Mouse (Mus musculus) brain, adult 2 months (tissue): ENCODE results near the gene Rpl26.
A peak's percentile ranks its signal among the peaks of the same experiment; 100 is the strongest.

ENCODE experiments used
- DNase-seq: peaks from one replicate; pipeline ENCODE4 v3.0.0; 2011; ENCODE audit warnings: low read depth, low spot score

The Rpl26 gene

DNA sequence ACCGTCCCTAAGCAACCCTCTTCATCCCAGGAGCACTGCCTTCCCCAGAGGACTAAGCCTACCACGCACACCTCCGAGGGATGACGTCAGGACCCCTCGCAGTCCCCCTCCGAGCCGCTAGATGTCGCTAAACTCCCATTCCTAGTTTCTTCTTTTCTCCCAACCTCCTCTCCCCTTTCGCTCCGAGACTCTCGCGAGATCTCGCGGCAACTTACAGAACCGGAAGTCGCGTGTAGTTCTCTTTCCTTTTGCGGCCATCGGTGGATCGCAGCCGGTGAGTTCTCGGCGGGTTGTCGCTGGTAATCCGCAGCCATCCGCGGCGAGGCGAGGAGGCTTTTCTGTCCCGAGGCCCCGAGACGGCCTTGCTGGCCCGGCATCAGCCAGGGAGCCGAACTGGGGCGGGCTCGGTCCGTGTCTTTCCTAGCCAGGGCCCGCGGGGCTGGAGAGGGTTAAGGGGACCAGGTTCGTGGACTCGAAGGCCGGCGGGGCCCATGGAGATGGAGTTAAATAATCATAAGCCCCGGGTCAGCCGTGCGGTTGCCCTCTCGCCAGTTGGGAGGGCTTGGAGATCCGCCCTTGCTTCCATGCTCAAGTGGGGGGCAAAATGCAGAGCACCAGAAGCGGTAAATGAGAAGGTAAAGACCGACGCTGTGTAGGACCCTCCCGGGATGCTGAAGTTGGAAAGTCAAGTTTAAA is at the start of gene Rpl26:
TSS of gene Rpl26 (plus strand) at position 233 of the 696 bp plus-strand sequence.
- peak; percentile 99 for DNase-seq

DNA sequence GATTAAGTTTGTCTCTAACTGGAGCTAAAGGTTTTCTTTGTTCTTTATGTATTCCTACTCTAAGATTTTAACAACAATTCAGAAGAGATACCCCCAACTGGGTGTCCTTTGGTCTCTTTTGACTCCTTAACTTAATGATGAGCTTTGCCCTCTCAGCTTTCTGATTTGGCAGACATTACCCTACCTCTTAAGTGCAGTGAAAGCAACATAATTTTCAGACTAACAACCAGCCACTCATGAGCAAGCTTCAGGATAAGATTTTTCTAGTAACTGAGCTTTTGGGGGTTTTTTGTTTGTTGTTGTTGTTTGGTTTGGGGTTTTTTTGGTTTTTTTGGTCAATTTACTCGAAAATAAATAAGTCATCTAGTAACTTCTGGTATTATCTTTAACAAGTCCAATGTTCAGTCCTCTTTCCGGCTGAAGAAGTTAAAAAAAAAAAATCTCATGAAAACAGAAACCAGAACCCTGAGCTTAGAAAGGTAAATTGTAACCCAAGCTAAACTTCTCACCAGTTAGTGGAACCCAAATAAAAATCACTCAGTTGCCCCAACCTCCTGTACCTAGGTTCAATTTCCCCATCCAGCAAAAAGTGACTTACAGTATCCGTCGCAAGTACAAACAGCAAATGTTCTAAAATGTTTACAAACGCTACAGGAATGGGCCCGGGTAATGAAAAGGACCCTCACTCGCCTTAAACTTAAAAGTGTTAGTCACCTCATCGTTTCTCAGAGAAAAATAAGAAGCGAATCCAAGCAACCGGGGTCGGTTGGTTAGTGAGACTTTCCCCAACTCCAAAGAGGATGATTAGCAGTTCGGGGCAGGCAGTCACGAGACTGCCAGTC is 49.5 kb upstream of the Rpl26 start:
- DNase-seq: no peak

DNA sequence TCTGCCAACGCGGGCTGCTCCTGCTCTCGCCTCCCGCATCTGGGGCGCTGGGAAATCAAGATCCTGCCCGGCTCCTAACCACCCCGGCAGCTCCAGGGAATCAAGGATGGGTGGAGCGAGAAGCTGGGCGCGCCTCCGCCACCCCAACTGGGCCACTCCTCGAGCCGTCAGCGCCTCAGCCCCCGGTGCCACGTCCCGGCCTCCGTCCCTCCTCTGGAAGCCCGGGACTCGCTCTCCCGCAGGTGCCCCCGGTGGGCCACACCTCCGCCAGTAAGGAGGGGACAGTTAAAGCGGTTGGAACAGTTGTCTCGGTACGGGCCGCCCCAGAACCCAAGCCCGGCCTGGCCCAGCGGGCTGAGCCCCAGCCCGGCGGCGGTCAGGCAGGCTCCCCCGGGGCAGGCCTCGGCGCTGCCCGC is 48.9 kb upstream of the Rpl26 start:
- DNase-seq: peak; percentile 75

DNA sequence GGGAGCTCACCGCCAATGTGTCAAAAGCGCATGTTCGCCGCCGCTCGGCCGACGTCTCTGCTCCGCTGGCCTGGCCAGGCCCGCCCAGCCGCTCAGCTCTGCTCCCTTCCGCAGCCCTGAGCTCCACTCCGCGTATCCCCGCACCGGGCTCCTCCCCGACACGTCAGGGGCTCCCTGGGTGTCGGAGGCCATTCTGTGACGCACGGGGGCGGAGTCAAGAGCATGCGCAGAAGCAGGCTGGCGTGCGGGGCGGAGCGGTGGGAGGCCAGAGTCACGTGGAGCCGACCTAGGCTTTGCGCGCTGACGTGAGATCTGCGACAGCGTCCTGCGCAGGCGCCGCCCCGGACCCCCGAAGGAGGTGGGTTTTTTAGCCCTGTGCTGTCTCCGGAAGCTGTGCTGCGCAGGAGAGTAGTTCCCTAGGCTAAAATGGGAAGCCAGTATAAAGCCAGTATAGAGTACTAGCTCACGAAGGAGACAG is 48.4 kb upstream of the Rpl26 start:
- peak; percentile 99 for DNase-seq

DNA sequence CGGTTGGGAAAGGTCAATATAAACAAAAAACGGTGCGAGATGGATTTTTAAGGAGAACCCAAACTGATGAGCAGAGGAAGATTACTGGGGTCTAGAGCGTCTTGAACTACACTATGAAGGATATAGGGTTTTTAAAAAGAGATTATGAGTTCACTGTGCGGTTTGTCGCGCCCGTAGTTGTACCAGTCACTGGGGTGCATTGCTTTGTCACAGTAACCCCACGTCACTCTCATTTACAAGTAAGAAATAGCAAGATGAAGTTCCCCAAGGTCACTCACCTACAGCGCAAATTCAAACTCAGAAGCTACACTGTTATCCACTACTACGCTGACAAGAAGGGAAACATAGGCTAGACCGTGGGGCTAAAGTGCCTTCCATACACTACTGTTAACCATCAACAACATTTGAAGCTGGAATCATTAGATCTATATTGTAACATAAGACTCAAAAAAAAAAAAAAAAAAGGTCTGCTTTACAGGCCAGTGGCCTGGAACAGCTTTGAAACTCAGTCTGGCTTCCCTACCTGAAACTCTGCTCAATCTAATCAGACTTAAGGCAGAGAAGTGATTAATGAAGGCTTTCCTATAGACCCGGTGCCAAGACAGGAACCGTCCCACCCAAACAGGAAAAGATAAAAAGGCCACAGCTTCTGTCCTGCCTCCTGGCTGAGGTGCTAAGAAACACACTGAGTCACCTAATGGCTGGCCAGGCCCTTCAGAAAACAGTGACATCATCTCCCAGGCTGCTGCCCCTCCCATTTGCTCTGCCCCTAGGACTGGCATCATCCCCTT is 47.6 kb upstream of the Rpl26 start:
- peak; percentile 18 for DNase-seq

DNA sequence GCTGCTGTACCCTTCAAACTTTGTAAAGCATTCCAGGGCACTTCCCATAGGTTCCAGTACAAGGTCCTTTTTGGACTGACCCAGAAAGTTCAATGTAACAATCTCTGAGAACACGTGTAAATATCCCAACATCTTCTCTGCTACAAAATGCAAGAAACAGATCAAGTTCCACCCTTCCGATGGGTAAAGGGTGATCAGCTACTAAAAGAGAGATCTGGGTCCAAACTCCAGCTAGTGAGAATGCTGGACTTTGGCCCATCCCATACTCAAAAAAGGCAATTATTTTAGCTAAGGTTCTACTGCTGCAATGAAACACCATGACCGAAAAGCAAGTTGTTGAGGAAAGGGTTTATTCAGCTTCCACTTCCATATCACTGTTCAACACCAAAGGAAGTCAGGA is 46.8 kb upstream of the Rpl26 start:
- no peak for DNase-seq

DNA sequence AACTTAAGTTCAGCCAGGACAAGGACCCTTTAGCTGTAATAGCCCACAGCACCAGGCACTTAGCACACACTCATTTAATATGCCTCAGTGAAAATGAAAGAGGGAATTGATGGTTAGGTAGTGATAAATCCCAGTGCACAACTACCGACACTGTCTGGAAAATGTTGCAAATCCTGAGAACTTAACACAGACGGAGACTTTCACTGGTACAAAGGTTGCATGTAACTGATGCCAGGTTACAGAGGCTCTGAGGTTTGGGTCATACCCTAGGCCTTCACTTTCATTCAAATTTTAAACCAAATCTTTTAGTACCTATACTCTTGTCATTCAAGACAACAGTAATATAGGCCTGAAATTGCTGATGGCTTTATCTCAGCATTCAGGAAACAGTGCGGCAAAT is 44.1 kb upstream of the Rpl26 start:
- DNase-seq: no peak

DNA sequence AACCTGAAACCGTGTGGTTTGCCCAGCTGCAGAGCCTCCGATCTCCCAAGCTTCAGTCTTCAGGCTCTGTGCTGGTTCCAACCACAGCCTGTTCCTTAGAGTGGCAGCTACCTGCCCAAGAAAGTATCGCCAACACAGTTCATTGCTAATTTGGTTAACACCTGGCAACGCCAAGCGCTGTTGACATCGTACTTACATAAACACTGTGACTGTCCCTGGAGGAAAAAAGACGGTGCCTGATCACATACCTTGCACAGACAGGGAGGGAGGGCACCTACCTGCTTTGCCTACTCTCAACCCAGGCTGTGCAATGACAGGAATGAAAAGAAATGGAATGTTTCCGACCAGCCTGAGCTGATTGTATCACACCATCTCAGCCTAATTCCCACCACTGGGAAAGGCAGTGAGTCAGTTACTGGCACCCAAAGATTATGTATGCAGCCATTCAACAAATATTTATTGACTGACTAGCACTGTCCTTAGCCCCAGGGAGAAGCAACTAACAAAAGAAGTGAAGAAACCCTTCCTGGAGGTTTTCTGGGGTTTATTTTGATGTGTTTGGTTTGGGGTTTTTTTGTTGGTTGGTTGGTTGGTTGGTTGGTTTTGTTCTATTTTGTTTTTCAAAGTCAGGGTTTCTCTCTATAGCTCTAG is 41.3 kb upstream of the Rpl26 start:
- no peak for DNase-seq

DNA sequence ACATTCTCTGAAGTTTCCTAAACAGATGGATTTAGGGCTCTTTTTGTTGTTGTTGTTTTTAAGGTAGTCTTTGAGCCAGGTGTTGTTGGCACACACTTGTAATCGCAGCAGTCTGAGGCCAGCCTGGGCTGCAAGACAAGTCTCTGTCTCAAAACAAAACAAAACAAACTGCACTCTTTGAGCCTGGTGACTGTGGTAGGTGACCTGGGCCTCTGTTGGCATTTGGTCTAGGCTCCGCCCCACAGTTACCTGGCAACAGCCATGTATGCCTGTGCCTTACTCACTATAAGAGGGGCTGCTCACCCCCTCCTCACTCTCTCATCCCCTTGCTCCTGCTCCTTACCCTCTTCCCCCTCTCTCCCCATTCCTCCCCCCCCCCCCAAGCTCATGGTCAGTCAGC is 39.1 kb upstream of the Rpl26 start:
- DNase-seq: no peak

DNA sequence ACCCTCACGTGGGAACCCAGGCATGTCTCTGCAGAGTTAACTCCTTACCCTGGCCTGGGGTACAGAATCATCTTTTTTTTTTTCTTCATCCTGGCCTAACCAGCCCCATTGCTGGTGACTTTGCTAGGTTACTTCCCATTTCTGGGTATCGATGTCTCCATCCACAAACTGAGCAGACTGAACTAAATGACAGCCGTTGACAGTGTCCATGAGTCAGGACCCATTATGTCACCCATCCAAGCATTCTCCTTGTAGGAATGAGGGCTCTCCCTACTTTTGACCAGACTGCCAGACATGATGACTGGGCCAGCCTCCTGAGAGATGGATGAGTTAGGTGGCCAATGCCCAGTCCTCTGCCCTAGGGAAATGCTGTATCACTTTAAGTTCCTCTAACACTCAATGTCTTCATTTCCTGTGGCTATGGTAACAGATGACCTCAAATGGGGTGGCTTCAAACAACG is 37.7 kb upstream of the Rpl26 start:
- no peak for DNase-seq

DNA sequence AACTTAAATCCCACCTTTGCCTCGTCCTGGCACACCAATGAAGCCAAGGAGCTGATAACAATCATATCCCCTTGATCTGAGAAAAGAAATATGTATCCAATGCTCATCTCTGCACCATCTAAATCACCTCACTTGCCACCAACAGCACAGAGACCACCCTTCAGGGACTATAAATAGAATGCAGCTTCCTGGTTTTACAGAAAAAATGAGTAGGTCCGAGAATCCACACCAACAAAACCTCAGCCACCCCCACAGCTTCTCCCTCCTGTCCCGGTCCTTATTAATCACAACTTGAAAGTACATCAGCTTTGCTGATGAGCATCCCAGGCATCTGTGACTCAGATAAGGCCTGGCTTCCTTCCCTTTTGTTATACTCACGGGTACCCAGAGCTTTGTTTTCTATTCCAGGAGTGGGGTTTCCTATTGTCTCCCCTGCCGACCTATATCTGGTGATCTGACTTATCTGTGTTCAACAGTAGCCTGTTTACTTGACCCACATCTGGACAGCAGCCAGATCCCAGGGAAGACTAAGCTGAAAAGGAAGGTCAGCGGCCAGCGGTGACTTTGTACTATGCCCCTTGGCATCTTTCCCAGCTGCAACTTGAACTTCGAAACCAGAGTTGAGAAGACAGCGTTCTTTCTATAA is 36.7 kb upstream of the Rpl26 start:
- DNase-seq: peak; percentile 35

DNA sequence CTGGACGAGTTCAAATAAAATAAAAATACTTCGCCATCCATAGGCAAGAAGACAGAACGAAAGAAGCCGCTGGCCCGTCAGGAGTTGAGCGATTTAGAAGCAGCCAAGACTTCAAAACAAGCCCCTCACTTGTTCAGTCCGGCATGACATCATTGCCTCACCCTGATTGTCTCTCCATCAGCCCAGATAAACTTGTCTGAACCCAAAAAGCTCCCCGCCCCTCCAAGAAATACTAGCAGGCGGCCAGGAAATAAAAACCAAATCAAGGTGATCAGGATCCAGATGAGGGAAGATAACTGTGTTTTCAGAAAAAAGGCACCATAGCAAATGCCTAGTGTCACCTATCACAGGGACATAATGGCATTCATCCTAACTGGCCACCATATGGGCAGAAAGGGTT is 30.1 kb upstream of the Rpl26 start:
- no peak for DNase-seq

DNA sequence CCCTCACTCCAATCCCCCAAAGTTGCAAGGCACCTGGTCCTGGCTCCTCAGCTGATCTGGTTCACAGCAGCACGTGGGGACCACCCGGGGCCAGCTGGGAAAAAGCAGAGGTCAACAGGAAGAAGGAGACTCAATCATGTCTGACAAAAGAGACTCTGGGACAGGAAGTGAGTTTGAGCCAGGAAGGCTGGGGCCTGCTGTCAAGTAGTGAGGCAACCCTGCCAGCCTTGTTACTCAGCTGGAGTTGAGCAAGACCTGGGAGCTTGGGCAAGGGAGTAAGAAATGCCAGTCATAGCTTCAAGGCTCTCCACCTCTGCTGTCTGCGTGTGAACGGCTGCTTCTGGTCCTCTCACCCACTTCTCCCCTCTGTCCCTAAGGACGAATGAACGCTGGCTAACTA is 29.6 kb upstream of the Rpl26 start, which contains the start of gene Ndel1:
TSS of gene Ndel1 (minus strand) at position 111 of the 400 bp plus-strand sequence.
- DNase-seq: no peak

DNA sequence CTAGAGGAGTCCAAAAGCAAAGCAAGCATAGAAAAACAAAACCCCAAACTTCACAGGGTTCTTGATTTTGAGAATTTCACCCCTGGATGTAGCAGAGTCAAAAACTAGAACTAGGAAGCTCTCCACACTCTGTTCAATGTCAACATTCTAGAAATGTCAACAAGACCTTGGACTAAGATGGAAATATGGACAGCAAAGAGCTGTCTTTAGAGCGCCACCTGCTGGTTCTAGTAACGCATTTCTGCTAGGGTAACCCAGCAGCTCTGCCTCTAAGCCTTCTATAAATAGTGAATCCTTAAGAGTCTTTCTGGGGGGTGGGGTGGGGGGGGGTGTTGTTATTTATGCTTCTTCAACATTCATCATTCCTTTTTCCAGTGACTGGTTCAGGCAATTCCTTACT is 26.5 kb upstream of the Rpl26 start:
- DNase-seq: peak; percentile 83

DNA sequence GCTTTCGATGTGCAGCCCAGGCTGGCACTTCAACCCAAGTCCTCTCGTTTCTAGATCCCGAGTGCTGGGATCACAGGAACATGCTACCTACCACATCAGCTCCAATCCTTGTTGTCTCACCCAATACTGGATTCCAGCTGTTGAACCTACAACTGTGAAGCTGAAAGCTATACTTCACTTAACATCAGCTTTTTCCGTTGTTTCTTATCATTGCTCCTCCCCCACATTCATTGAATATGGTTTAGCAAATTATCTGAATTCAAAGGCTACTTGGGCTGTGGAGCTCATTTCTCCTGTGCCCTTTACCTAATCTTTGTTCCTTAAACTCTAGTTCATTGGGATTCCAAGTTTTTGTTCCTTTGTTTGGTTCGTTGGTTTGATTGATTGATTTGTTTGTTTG is 22.6 kb upstream of the Rpl26 start:
- DNase-seq: no peak

DNA sequence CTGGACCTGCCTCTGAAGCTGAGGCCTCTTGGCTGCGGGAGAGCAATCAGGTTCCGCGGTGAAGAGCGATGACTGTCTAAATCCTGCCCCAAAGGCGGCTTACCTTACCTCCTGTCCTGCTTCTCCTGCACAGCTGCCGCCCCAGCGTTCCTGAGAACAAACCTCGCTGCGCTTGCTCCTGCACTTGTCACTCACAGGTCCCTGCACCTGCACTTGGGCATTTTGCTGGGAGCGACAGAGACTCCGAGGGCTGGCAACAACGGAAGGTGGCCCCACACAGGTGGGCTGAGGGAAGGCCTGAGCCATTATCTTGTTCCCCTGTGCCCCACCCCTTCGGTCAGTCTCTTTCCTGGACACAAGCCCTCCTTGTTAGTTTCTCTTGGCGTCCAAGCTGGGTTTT is 19.3 kb upstream of the Rpl26 start:
- DNase-seq: no peak

DNA sequence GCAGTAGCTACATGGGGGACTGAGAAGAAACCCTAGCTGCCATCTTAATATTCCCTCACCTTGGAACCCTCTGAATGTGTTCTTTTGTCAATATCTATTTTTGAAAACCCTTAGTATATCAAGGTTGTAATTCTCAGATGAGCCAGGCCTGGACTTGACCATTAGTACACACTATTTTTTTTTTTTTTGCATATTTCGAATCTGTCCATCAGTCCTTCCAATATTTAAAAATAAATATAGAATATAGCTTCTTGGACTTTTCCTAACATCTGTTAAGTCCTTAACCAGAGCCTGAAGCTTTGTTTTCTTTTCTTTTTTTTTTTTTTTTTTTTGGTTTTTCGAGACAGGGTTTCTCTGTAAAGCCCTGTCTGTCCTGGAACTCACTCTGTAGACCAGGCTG is 17.5 kb upstream of the Rpl26 start:
- no peak for DNase-seq

DNA sequence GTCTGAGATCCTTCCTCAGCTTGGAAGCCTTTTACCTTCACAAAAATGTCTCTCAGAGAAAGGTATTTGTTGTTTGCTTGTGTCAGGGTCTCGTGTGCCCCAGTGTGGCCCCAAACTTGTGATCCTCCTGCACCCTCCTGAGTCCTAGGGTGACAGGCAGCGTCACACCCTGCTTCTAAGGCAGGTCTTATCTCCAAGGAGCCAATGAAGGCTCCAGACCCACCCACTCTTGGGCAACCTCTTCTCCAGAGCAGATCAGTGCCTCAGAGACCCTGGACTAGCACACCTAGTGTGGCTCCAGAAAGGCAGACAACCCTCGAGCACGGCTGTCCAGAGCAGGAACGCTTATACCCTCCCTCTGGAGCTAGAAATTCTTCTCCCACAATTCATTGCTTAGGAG is 17.0 kb upstream of the Rpl26 start:
- DNase-seq: no peak

DNA sequence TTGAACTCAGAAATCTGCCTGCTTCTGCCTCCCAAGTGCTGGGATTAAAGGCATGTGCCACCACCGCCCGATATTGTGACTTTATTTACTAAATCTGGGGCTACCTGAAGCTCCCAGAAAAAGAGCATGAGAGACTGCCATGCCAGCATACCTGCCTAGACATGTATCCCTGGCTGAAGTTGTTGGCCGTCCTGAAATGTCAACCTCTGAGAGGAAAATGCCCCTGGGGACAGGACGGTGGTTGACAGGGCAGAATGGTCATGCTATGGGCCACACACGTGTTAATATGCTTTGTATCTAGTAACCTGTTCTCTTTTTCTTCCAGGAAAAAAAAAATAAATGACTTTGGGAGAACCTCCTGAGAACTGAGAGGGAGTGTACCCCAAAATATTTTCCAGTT is 15.3 kb upstream of the Rpl26 start:
- DNase-seq: no peak

DNA sequence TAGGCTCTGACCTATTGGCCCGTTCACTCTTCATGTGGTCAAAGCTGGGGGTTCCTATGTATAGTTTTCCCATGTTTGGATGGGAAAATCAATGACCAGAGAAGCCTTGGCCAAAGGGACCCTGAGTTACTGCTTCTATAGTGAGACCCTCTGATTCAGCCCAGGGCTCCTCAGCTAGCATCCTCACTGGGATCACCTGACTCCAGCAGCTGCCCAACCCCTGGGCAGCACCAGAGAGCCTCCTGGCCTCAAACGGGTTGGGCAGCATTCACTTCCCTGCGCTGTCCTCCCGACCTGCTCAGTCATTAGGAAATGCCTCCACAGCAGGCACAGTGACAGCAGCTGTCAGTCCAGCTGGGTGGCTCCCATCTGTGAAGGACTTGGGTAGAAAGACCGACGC is 13.1 kb upstream of the Rpl26 start, which contains the start of gene Rnf222:
TSS of gene Rnf222 (plus strand) at position 301 of the 400 bp plus-strand sequence.
- no peak for DNase-seq

DNA sequence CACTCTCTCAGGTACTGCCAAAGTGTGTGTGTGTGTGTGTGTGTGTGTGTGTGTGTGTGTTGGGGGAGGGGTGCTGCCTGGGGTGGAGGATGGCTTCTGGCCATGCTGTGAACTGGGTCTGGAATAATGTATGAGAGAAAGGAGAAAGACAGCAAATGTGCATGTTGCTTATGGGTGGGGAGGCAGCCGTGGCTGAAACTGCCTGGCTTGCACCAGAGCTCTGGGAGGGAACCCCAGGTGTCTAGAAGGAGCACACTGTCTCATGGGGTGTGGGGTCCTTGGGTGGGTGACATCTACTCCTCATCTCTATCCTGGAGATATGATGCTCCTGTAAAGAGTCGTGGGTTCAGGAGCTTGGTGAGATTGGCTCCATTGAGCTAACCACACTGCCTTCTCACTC is 12.7 kb upstream of the Rpl26 start:
- no peak for DNase-seq
